Mouse (Mus musculus): ENCODE measurements at regions not wholly inside any gene's neighbourhood (a gene's known extent, or its start where the extent isn't known, plus 50 kb on each side); places are given as distances from the start of the nearest gene placed in this dataset.
"Not testable (repeated sequence)": the region's sequence is repeated elsewhere in the genome, so short reads cannot be mapped to it uniquely, and the experiment has no call there.

DNA sequence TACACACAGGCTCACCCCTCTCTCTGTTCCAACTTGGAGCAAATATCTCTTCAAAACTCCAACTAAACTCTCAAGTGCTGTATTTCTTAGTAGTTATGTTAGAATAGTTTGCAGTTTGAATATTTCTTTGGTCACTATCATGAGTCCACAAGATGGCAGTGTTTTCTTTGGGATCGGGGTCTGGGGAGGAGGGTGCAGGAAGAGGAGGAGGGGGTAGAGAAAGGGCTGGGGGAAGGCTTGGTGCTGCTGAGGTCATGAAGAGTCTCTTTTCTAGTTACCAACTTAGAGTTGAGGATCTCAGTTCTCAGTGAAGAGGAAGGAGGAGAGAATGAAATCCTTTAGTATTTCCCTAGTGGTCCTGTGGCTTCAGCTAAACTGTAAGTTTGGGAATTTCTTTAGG, 188.1 kb upstream of the Olfr1507 start:
- H3K27me3 ChIP-seq (replicated peaks); H3K9ac ChIP-seq; H3K4me3 ChIP-seq (replicated peaks); H3K4me1 ChIP-seq (replicated peaks); H3K4me2 ChIP-seq (replicated peaks); H3K36me3 ChIP-seq; H3K9me3 ChIP-seq; ATAC-seq; H3K27ac ChIP-seq: not testable (repeated sequence)
- WGBS = no CpG with 5 or more reads among the region's 1 CpGs

GRCm38 (mm10) chr14:52654355-52654754, 158.8 kb upstream of the Olfr1507 start:
- no peaks in the 10 kb centered on the region for H3K36me3 ChIP-seq
- H3K4me3 ChIP-seq (replicated peaks) = no peak overlapping the region
- H3K4me1 ChIP-seq (replicated peaks) = no peaks in the 10 kb centered on the region
- H3K4me2 ChIP-seq (replicated peaks) = no peak overlapping the region
- WGBS = 51% methylated on average over 6 of the region's 6 CpGs
- H3K9ac ChIP-seq = no peak overlapping the region
- no peak for ATAC-seq
- H3K27me3 ChIP-seq (replicated peaks) = no peaks in the 10 kb centered on the region
- H3K9me3 ChIP-seq = no peaks in the 10 kb centered on the region
- H3K27ac ChIP-seq = no peak overlapping the region

DNA sequence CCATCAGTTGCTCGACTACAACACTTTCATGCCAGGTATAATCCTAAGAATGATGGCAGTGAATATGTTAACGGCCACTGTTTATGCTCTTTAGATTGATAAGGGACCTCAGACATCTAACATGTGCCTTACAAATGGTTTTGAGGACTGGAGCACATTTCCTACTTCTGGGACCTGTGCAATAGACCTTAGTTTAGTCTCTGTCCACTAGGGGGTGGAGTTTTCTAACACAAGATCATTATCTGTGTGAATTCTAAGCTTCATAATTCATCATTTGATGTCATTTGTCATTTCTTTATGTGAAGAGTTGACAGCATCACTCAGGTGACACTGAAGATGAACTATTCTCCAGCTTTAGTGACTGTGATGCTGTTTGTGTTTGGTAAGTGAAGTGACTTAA, 142.6 kb upstream of the Olfr1507 start:
- WGBS = 70% methylated on average over 2 of the region's 2 CpGs
- no peak overlapping the region for H3K4me3 ChIP-seq (replicated peaks)
- no peaks in the 10 kb centered on the region for H3K4me1 ChIP-seq (replicated peaks)
- no peak overlapping the region for H3K4me2 ChIP-seq (replicated peaks)
- no peaks in the 10 kb centered on the region for H3K9me3 ChIP-seq
- ATAC-seq = no peak
- no peaks in the 10 kb centered on the region for H3K36me3 ChIP-seq
- H3K27me3 ChIP-seq (replicated peaks) = no peaks in the 10 kb centered on the region
- H3K27ac ChIP-seq = no peak overlapping the region
- H3K9ac ChIP-seq = no peak overlapping the region

- Histone ChIP-seq H3K27ac (no peak overlapping the region), H3K4me1 (replicated peaks) (no peaks in the 10 kb centered on the region), H3K27me3 (replicated peaks) (no peaks in the 10 kb centered on the region), H3K9ac (no peak overlapping the region), H3K4me3 (replicated peaks) (no peak overlapping the region), H3K4me2 (replicated peaks) (no peak overlapping the region), H3K36me3 (no peaks in the 10 kb centered on the region), H3K9me3 (no peaks in the 10 kb centered on the region)
- ATAC-seq = no peak
- WGBS = 37% methylated on average over 4 of the region's 4 CpGs
These were observed 126.6 kb upstream of the Olfr1507 start for GRCm38 (mm10) chr14:52622184-52622583.

- WGBS = 42% methylated on average over 3 of the region's 3 CpGs
- Histone ChIP-seq H3K27ac (no peak overlapping the region), H3K36me3 (no peaks in the 10 kb centered on the region), H3K9ac (no peak overlapping the region), H3K9me3 (no peaks in the 10 kb centered on the region), H3K4me2 (replicated peaks) (no peak overlapping the region), H3K27me3 (replicated peaks) (no peaks in the 10 kb centered on the region), H3K4me3 (replicated peaks) (no peak overlapping the region), H3K4me1 (replicated peaks) (no peaks in the 10 kb centered on the region)
- no peak for ATAC-seq
These were observed 84.8 kb upstream of the Olfr1507 start for GRCm38 (mm10) chr14:52580319-52580718.

DNA sequence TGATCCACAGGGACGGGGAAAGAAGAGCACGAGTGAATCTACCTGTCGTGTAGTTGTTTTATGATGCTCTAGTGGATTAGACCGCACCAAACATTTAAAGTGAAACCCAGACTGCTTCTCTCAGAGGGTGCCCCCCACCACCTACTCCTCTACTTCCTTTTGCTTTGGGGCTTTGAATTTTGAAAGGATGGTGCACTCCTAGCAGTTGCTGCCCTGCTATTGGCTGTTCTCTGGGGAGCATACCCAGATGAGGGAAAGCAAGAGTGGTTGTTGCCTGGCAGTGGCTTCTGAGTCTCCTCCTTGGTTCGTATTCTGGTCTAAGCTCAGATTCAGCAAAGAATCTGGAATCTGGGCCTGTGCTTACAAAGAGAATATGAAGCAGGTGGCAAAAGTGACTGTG, 71.4 kb upstream of the Olfr1507 start:
- Histone ChIP-seq H3K9me3 (no peaks in the 10 kb centered on the region), H3K4me1 (replicated peaks) (no peaks in the 10 kb centered on the region), H3K4me3 (replicated peaks) (no peak overlapping the region), H3K9ac (no peak overlapping the region), H3K4me2 (replicated peaks) (no peak overlapping the region), H3K36me3 (no peaks in the 10 kb centered on the region), H3K27me3 (replicated peaks) (no peaks in the 10 kb centered on the region), H3K27ac (no peak overlapping the region)
- 77% methylated on average over 5 of the region's 5 CpGs for WGBS
- no peak for ATAC-seq

- Histone ChIP-seq H3K4me2 (replicated peaks) (no peak overlapping the region), H3K9ac (no peak overlapping the region), H3K27ac (no peak overlapping the region), H3K4me3 (replicated peaks) (no peak overlapping the region), H3K36me3 (no peaks in the 10 kb centered on the region), H3K27me3 (replicated peaks) (no peaks in the 10 kb centered on the region), H3K4me1 (replicated peaks) (no peaks in the 10 kb centered on the region), H3K9me3 (no peaks in the 10 kb centered on the region)
- ATAC-seq = no peak
- WGBS = 58% methylated on average over 4 of the region's 4 CpGs
These were observed 70.1 kb upstream of the Olfr1507 start for GRCm38 (mm10) chr14:52565606-52566005.

GRCm38 (mm10) chr14:52556340-52556739, 60.8 kb upstream of the Olfr1507 start:
- WGBS = 91% methylated on average over 13 of the region's 13 CpGs

DNA sequence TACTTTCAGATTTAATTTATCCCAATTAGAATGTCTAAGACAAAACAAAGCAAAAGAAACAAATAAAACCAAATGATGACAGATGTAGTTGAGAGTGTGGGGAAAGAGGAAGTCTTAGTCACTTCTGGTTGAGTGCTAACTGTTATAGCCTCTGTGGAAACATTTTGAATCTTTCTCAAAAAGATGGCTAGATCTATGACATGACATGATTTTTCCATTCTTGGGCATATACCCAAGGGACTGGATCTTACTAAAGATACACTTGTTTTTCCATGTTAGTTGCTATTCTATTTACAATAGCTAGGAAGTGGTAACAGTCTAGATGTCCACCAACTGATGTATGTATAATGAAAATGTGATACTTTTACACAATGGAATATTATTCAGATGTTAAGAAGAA, 57.9 kb upstream of the Olfr1507 start:
- ATAC-seq = no peak
- H3K9ac ChIP-seq = no peak overlapping the region
- H3K4me3 ChIP-seq (replicated peaks) = no peak overlapping the region
- no peaks in the 10 kb centered on the region for H3K27me3 ChIP-seq (replicated peaks)
- H3K4me2 ChIP-seq (replicated peaks) = no peak overlapping the region
- no peaks in the 10 kb centered on the region for H3K9me3 ChIP-seq
- H3K4me1 ChIP-seq (replicated peaks) = no peaks in the 10 kb centered on the region
- no peaks in the 10 kb centered on the region for H3K36me3 ChIP-seq
- H3K27ac ChIP-seq = no peak overlapping the region

More at GRCm38 (mm10) chr14:52556340-52556739, 60.8 kb upstream of the Olfr1507 start:
- H3K4me1 ChIP-seq (replicated peaks); H3K27me3 ChIP-seq (replicated peaks); ATAC-seq; H3K27ac ChIP-seq; H3K9ac ChIP-seq; H3K4me2 ChIP-seq (replicated peaks); H3K9me3 ChIP-seq; H3K36me3 ChIP-seq; H3K4me3 ChIP-seq (replicated peaks): not testable (repeated sequence)

GRCm38 (mm10) chr14:52547933-52548332, 52.4 kb upstream of the Olfr1507 start:
- Histone ChIP-seq H3K9ac (no peak overlapping the region), H3K4me2 (replicated peaks) (no peak overlapping the region), H3K27ac (no peak overlapping the region), H3K4me1 (replicated peaks) (no peaks in the 10 kb centered on the region), H3K9me3 (no peaks in the 10 kb centered on the region), H3K36me3 (no peaks in the 10 kb centered on the region), H3K4me3 (replicated peaks) (no peak overlapping the region), H3K27me3 (replicated peaks) (no peaks in the 10 kb centered on the region)
- no peak for ATAC-seq
- WGBS = 46% methylated on average over 1 of the region's 1 CpGs

Measured in intestine, embryonic 15.5 days (tissue).